Comparison of ENCODE assay signal across 18 mouse cellular contexts in the genomic region with DNA sequence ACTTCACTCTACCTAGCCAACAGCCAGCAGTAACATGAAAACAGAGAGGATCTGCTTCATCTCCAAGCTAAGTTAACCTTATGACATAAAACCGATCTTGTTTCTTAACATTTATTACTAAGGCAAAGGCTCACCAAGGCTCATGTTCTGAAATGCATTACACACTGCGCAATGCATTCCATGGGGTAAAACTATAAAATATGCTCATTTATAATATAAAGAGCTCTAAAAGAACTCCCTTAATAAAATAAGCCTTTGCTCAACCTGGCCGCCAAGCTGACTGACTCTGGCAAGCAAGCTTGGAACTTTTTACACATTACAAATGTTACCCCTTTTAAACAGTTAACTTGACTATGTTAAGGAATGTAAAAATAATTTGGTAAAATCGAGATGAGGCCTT.
"Had no signal": no experiment of that assay in that cellular context is flagged by ENCODE, and none has a peak within 500 bp of the region (broad histone marks: within the 10 kb centered on the region; RNA-seq: fewer than 3 reads in every experiment).

No protein-coding gene starts in this region.

- H3K9ac ChIP-seq: liver, embryonic 15.5 days; liver, postnatal 0 days; lung, embryonic 15.5 days; midbrain, embryonic 12.5 days; neural tube, embryonic 12.5 days; stomach, embryonic 15.5 days had no signal

- H3K4me2 ChIP-seq: liver, embryonic 15.5 days; lung, embryonic 15.5 days; midbrain, embryonic 12.5 days; neural tube, embryonic 12.5 days; stomach, embryonic 15.5 days had no signal

- H3K27ac ChIP-seq: liver, embryonic 15.5 days; lung, embryonic 15.5 days; macrophage; midbrain, embryonic 12.5 days; neural tube, embryonic 12.5 days; stomach, embryonic 15.5 days; stomach, postnatal 0 days had no signal

- H3K9me3 ChIP-seq: liver, embryonic 15.5 days; lung, embryonic 15.5 days; megakaryocyte, embryonic 14.5 days; midbrain, embryonic 12.5 days; neural tube, embryonic 12.5 days; stomach, embryonic 15.5 days had no signal

- H3K36me3 ChIP-seq: liver, embryonic 15.5 days; lung, embryonic 15.5 days; midbrain, embryonic 12.5 days; neural tube, embryonic 12.5 days; stomach, embryonic 15.5 days had no signal

- DNase-seq: liver, postnatal 0 days; lung, adult 2 months; lung, postnatal 14 days; lung, postnatal 36 days; midbrain, embryonic 14.5 days; right cerebral cortex, postnatal 14 days; thymus, adult 18-20 months; thymus, postnatal 25 days; thymus, postnatal 4 days had no signal

- ATAC-seq: liver, postnatal 0 days; lung, postnatal 0 days had no signal

- H3K4me1 ChIP-seq: liver, embryonic 15.5 days; stomach, embryonic 15.5 days had no signal

- H3K27me3 ChIP-seq: liver, embryonic 15.5 days; lung, embryonic 15.5 days; megakaryocyte, embryonic 14.5 days; midbrain, embryonic 12.5 days; neural tube, embryonic 12.5 days; stomach, embryonic 15.5 days had no signal

- H3K4me3 ChIP-seq: liver, embryonic 15.5 days; lung, embryonic 15.5 days; megakaryocyte, embryonic 14.5 days; midbrain, embryonic 12.5 days; neural tube, embryonic 12.5 days; stomach, embryonic 15.5 days had no signal
